Mouse (Mus musculus): ENCODE results near the gene Cox5b.

- TF ChIP-seq CTCF (IDR thresholded peaks at IDR 0.05; ENCODE audit: extremely low read depth, insufficient read depth, insufficient read length, insufficient replicate concordance) (no peak), POLR2A (IDR thresholded peaks at IDR 0.05; ENCODE audit: low read depth, low read length) (no peak)
Observed at GRCm38 (mm10) chr1:36694871-36695270, 3.6 kb downstream of the Cox5b start.
